Mouse (Mus musculus): ENCODE measurements around the gene Prkce. TPM values are rescaled to one million over a fixed set of nuclear protein-coding genes. Genes with fewer than 3 reads are reported as not detected.

Gene Prkce
- total RNA-seq, 2 experiments from 2014 or later = 8.7 TPM

DNA sequence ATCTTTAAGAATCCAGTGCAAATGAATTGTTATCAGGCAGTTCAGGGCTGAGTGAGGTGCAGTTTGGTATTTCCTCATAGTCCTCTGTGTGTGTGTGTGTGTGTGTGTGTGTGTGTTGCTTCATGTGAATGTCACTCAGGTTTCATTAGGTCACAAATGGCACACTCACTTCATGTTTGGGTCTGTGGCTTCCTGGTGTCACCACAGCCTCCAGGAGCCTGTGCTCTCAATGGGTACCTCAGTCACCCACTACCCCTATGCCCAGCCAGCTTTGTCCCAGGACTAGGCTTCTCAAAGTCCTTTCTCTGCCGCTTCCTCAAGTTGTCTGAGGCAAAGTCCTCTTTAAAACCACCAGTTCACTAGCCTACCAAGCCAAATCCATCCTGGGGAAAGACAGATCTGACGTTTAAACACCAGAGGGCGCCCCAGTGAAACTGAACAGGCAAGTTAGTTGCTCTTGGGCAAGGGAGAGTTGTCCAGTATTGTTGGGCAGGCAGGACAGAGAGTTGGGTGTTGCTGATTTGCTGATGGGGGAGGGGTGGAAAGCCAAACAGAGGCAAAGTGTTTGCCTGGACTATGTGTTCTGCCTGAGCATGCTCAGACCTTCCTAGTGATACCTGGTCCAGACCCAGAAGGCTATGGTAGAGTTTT is 316.6 kb downstream of the Prkce start:
- DNase-seq = peak; percentile 81
- intact Hi-C loops (cut with DNase I; ENCODE audit: low total_unique reads) = loop anchor here (2.0 to 10.0 kb wide), 2 partner anchors 421 to 561 kb away; no protein-coding TSS in a partner anchor

DNA sequence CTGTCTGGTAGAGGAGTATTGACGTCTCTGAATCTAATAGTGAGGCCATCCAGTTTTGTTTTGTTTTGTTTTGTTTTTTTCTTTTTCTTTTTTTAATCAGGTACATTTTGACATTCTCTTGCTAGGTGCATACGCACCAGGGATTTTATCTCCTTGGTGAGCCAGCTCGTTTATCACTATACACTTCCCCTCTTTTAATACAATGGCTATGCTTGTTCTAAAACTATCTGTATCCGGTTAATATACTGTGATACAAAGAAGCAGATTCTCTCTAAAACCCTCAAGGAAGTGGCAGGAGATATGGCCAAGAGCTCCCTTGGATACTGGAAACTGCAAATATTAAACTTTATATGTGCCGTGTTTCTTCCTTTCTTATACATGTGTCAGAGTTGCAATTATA is 319.1 kb downstream of the Prkce start:
- no peak for DNase-seq
- intact Hi-C loops (cut with DNase I; ENCODE audit: low total_unique reads) = loop anchor here (10.0 kb wide), 1 partner anchor 558 kb away; no protein-coding TSS in a partner anchor

GRCm38 (mm10) chr17:86487450-86487849 is 319.9 kb downstream of the Prkce start:
- no peak for DNase-seq
- intact Hi-C loops (cut with DNase I; ENCODE audit: low total_unique reads) = loop anchor here (10.0 kb wide), 1 partner anchor 557 kb away; no protein-coding TSS in a partner anchor

GRCm38 (mm10) chr17:86489827-86490226 is 322.2 kb downstream of the Prkce start:
- no peak for DNase-seq
- intact Hi-C loops (cut with DNase I; ENCODE audit: low total_unique reads) = loop anchor here (10.0 kb wide), 1 partner anchor 555 kb away; no protein-coding TSS in a partner anchor

DNA sequence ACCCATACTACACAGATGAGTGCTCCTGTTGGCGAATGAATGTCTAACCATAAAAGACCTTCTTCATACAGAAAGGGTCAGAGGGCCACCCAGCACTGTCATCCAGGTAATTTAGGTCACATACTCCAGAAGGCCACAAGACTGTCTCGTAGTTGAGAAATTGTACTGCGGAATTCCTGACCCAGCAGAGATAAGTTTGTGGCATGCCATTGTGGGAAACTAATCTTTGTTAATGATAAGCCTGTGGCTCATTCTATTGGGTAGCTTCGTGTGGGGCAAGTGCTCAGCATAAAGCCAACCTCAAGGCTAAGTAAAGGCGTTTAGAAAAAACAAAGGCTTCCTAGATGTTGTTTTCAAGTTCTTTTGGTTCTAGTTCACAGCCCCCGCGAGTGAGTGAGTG is 324.8 kb downstream of the Prkce start:
- DNase-seq = no peak
- intact Hi-C loops (cut with DNase I; ENCODE audit: low total_unique reads) = no loop called here

- DNase-seq = no peak
- intact Hi-C loops (cut with DNase I; ENCODE audit: low total_unique reads) = no loop called here
Observed at GRCm38 (mm10) chr17:86493891-86494420, 326.4 kb downstream of the Prkce start.

DNA sequence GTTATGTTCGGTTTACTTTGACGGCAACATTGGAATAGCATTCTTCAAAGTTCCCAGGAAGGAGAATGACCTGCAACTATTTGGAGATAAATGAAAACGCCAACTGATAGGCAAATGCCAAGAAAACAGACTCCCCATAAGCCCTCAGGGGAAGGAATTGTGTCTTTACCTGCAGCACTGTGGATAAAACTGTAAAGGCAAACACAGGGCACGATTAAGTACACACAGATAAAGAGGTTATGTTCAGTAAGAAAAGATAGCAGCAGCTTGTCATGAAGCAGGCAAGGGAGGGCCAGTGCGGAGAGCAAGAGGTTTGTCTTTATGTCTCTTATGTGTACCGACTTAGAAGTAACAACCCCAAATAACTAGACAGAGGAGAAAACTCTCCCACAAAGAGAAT is 326.9 kb downstream of the Prkce start:
- intact Hi-C loops (cut with DNase I; ENCODE audit: low total_unique reads) = no loop called here
- no peak for DNase-seq

GRCm38 (mm10) chr17:86494895-86495294 is 327.3 kb downstream of the Prkce start:
- intact Hi-C loops (cut with DNase I; ENCODE audit: low total_unique reads) = no loop called here
- DNase-seq = no peak

DNA sequence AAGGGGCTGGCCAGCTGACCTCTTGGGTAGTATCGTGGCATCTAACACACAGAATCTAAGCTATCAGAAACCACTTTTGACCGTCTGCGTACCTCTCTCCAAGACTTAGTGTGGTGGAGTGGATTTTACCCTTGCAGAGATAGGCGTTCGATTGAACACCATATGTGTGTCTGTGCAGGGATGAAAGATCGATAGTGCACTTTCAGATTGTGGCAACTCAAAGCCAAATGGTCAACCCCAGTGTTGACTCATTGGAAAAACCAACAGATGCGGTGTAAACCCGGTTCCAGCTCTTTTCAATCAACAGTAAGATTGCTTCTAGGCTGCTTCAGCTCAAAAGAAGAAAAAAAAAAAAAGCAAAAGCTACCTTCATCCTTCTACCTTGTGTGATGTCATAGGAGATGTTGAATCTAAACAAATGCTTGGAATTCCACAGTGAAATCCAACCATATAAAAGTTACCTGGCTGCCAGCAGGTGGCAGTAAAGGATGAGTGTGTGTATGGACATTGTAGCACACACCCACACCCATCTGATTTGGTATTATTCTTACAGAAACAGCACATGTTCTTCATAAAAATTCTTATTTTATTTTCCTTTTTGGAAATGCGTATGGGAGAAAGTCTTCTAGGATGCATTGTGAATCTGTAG is 328.7 kb downstream of the Prkce start:
- intact Hi-C loops (cut with DNase I; ENCODE audit: low total_unique reads) = no loop called here

DNA sequence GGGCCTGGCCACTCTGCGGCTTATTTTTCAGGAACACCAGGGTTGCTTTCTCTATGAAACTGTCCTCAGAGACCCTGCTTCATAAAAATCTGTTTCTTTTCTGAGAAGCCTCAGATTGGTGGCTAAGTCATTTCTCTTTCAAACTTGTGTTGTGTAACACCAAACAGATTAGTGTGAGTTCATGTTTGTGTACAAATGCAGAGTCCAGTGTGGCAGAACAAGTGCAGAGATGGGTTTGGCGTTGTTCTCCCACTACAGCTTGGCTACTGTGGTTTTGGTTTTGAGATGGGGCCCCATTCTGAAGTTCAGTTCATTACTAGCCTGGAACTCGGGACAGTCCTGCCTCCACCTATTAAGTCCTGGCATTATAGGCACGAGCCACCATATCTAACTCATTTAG is 329.7 kb downstream of the Prkce start:
- intact Hi-C loops (cut with DNase I; ENCODE audit: low total_unique reads) = no loop called here
- DNase-seq = no peak

More for the DNA sequence above, 328.7 kb downstream of the Prkce start:
- peak; percentile 40 for DNase-seq

- intact Hi-C loops (cut with DNase I; ENCODE audit: low total_unique reads) = no loop called here
- peak; percentile 65 for DNase-seq
Observed at GRCm38 (mm10) chr17:86499359-86500045, 331.9 kb downstream of the Prkce start.

DNA sequence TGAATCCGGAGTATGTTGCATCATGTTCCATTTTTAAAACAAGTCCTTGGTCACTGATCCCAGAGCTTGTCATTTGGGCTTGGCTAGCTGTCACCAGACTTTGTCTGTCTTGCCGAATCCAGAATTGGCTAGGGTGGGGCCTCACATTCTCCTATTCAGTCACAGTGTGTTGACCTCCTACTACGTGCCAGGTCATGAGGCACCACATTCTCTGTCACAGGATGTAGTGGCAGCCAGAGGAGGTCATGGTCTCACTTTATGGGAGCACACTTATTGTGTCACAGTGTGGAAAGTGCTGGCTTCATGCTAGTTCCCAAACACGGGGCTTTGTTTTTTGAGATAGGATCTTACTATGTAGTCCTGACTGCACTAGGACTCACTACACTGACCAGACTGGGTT is 333.8 kb downstream of the Prkce start:
- intact Hi-C loops (cut with DNase I; ENCODE audit: low total_unique reads) = no loop called here
- DNase-seq = no peak

GRCm38 (mm10) chr17:86503208-86503897 is 335.8 kb downstream of the Prkce start:
- DNase-seq = no peak
- intact Hi-C loops (cut with DNase I; ENCODE audit: low total_unique reads) = no loop called here

- DNase-seq = peak; percentile 67
- intact Hi-C loops (cut with DNase I; ENCODE audit: low total_unique reads) = no loop called here
Observed at GRCm38 (mm10) chr17:86505183-86505631, 337.6 kb downstream of the Prkce start, which contains the start of gene Gm10309. Gene Gm10309 (minus strand): TSS chr17:86505232.

GRCm38 (mm10) chr17:86506881-86507280 is 339.3 kb downstream of the Prkce start:
- intact Hi-C loops (cut with DNase I; ENCODE audit: low total_unique reads) = no loop called here
- no peak for DNase-seq

DNA sequence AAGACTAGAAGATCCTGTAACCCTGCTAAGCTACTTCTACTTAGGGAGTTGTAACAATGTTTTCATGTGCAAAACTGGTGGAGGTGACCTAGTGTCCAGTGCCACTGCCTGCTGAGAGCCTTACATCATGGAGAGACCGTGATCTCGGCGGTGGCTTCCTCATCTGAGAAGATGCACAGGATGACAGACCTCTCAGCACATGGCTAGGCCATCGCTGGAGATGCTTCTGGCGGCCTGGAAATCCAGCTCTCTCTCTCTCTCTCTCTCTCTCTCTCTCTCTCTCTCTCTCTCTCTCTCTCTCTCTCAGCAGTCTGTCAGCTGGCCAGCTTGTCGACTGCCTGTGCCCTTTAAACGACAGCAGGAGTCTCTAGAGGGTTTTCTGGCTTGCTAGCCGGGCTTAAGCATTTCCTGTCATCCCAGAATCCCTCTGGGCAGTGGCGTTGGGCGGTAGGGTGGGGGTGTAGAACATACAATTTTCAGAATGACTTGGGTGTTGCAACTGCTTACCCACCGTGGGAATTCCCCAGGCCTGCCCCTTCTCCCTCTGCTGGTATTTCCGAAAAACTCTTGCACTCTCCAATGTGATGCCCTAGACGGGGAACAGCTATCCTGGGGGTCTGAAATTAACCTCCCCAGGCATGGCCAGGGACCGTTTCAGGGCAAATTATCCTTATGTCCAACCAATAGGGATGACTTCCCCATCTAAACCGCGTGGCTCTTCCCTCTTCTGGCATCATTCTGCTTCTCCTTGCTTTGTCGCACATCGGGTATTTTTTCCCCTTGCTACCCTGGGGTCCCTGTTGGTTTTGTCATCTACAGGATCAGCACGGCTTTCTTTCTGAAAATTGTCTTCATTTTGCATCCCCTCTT is 340.0 kb downstream of the Prkce start:
- intact Hi-C loops (cut with DNase I; ENCODE audit: low total_unique reads) = no loop called here

DNA sequence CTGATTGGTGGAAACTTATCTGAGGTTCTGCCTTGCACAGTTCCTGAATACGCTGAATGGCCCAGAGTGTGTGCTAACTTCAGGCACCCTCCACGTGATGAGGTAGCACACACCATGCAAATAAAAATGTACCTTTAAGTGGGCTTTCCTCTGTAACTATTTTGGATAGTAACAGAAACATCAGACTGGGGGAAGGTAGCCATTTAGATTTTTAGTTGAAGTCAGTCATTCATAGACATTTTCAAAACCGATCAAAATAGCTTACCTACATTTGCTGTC is 340.6 kb downstream of the Prkce start:
- intact Hi-C loops (cut with DNase I; ENCODE audit: low total_unique reads) = no loop called here
- no peak for DNase-seq

More for the DNA sequence above, 340.0 kb downstream of the Prkce start:
- peak; percentile 30 for DNase-seq

GRCm38 (mm10) chr17:86509871-86510270 is 342.3 kb downstream of the Prkce start:
- no peak for DNase-seq
- intact Hi-C loops (cut with DNase I; ENCODE audit: low total_unique reads) = no loop called here
